Mouse (Mus musculus): ENCODE measurements at regions not wholly inside any gene's neighbourhood (a gene's known extent, or its start where the extent isn't known, plus 50 kb on each side); places are given as distances from the start of the nearest gene placed in this dataset.

DNA sequence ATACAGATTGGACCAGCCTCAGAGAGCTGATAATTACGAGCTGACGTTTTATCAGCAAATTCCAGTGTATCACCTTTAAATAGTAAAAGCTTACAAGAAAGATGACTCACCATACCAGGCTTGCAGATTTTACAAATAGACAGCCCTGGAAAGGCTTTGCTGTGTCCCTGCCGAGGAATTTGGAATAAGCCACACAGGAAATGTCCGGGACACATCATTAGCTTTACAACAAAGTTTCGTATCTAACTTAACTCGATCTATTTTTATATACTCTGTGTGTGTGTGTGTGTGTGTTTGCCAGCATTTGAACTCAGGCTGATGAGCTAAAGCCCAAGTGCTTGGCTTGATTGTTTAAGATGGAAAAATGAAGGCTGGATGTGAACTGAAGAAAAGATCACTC is 69.8 kb upstream of the Plekha5 start:
- H3K9me3 ChIP-seq (replicated peaks), result peaks cover 40% of the 10 kb centered on the region
- ATAC-seq (ENCODE audit: extremely low read depth, insufficient number of reproducible peaks, low FRiP score, poor library complexity, severe bottlenecking) (no peak), DNase-seq (ENCODE audit: low spot score) (no peak)
- no peaks in the 10 kb centered on the region for H3K36me3 ChIP-seq (replicated peaks)
- no peaks in the 10 kb centered on the region for H3K4me1 ChIP-seq (ENCODE audit: insufficient read depth, low read depth, low read length)
- H3K27me3 ChIP-seq (ENCODE audit: insufficient read depth, low read length), result no peaks in the 10 kb centered on the region
- H3K4me3 ChIP-seq (ENCODE audit: low read depth, low read length), result no peak overlapping the region
- no peak for TF ChIP-seq GATA2 (IDR thresholded peaks at IDR 0.05; ENCODE audit: borderline replicate concordance, low read depth, low read length)
- TF ChIP-seq GATA1 (IDR thresholded peaks at IDR 0.05; ENCODE audit: borderline replicate concordance, low read length), result no peak
- no peak for TF ChIP-seq TAL1 (conservative IDR thresholded peaks at IDR 0.05; ENCODE audit: low read depth, low read length)
- no peak for TF ChIP-seq CTCF (IDR thresholded peaks at IDR 0.05; ENCODE audit: low read depth, low read length)
- no peak for TF ChIP-seq POLR2AphosphoS5 (IDR thresholded peaks at IDR 0.05; ENCODE audit: insufficient replicate concordance, low read depth, low read length)

- Histone ChIP-seq H3K9me3 (replicated peaks) (peaks cover 40% of the 10 kb centered on the region), H3K4me1 (ENCODE audit: insufficient read depth, low read depth, low read length) (no peaks in the 10 kb centered on the region), H3K36me3 (replicated peaks) (no peaks in the 10 kb centered on the region), H3K27me3 (ENCODE audit: insufficient read depth, low read length) (no peaks in the 10 kb centered on the region), H3K4me3 (ENCODE audit: low read depth, low read length) (no peak overlapping the region)
- ATAC-seq (ENCODE audit: extremely low read depth, insufficient number of reproducible peaks, low FRiP score, poor library complexity, severe bottlenecking), result no peak
- no peak for DNase-seq (ENCODE audit: low spot score)
- no peak for TF ChIP-seq CTCF (IDR thresholded peaks at IDR 0.05; ENCODE audit: low read depth, low read length)
- TF ChIP-seq GATA2 (IDR thresholded peaks at IDR 0.05; ENCODE audit: borderline replicate concordance, low read depth, low read length), result no peak
- no peak for TF ChIP-seq GATA1 (IDR thresholded peaks at IDR 0.05; ENCODE audit: borderline replicate concordance, low read length)
- no peak for TF ChIP-seq POLR2AphosphoS5 (IDR thresholded peaks at IDR 0.05; ENCODE audit: insufficient replicate concordance, low read depth, low read length)
- no peak for TF ChIP-seq TAL1 (conservative IDR thresholded peaks at IDR 0.05; ENCODE audit: low read depth, low read length)
Measured at GRCm38 (mm10) chr6:140353610-140354009, 70.2 kb upstream of the Plekha5 start.

DNA sequence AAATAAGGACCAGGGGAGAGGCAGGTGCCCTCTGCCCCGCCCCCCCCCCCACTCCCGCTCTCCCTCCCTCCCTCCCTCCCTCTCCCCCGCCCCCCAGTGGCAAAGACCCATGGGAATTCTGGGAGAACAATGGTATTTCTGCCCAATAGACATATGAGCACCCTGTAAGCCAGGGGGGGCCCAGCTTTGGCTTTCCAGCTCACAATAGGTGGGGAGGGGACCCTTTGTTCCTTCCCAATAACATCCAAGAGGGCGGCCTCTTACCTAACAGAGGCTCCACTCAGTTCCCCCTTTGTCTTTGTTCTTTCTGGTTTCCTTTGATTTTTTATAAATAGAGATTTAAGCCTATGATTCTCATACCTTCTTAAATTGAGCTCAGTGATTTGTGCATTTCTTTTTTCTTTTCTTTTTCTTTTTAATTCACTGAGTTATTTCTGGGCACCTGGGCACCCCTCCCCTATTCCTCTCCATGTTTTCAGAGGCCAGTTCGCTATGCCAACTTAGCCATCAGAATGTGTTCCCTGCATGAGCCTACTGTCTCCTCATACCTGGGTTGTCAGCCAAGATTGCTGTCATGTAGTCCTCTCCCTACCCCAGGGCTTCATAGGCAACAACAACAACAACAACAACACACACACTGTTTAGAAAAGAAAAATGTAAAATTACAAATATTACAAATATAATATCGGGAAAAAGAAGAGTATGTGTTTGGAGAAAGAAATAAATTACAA is 72.3 kb upstream of the Plekha5 start:
- TF ChIP-seq POLR2AphosphoS5 (IDR thresholded peaks at IDR 0.05; ENCODE audit: insufficient replicate concordance, low read depth, low read length) (no peak), CTCF (IDR thresholded peaks at IDR 0.05; ENCODE audit: low read depth, low read length) (no peak), TAL1 (conservative IDR thresholded peaks at IDR 0.05; ENCODE audit: low read depth, low read length) (no peak), GATA1 (IDR thresholded peaks at IDR 0.05; ENCODE audit: borderline replicate concordance, low read length) (no peak), GATA2 (IDR thresholded peaks at IDR 0.05; ENCODE audit: borderline replicate concordance, low read depth, low read length) (no peak)
- H3K36me3 ChIP-seq (replicated peaks), result no peaks in the 10 kb centered on the region
- ATAC-seq (ENCODE audit: extremely low read depth, insufficient number of reproducible peaks, low FRiP score, poor library complexity, severe bottlenecking), result no peak

GRCm38 (mm10) chr6:140348578-140348977 is 75.3 kb upstream of the Plekha5 start:
- TF ChIP-seq CTCF (IDR thresholded peaks at IDR 0.05; ENCODE audit: low read depth, low read length) (no peak), POLR2AphosphoS5 (IDR thresholded peaks at IDR 0.05; ENCODE audit: insufficient replicate concordance, low read depth, low read length) (no peak), GATA2 (IDR thresholded peaks at IDR 0.05; ENCODE audit: borderline replicate concordance, low read depth, low read length) (no peak)
- H3K9me3 ChIP-seq (replicated peaks), result peaks cover 53% of the 10 kb centered on the region
- no peak for DNase-seq (ENCODE audit: low spot score)
- no peaks in the 10 kb centered on the region for H3K27me3 ChIP-seq (ENCODE audit: insufficient read depth, low read length)
- H3K4me1 ChIP-seq (ENCODE audit: insufficient read depth, low read depth, low read length), result no peaks in the 10 kb centered on the region
- no peak overlapping the region for H3K4me3 ChIP-seq (ENCODE audit: low read depth, low read length)
- H3K36me3 ChIP-seq (replicated peaks), result no peaks in the 10 kb centered on the region
- no peak for ATAC-seq (ENCODE audit: extremely low read depth, insufficient number of reproducible peaks, low FRiP score, poor library complexity, severe bottlenecking)

More for the DNA sequence above, 72.3 kb upstream of the Plekha5 start:
- Histone ChIP-seq H3K9me3 (replicated peaks) (peaks cover 51% of the 10 kb centered on the region), H3K4me1 (ENCODE audit: insufficient read depth, low read depth, low read length) (no peaks in the 10 kb centered on the region), H3K27me3 (ENCODE audit: insufficient read depth, low read length) (no peaks in the 10 kb centered on the region), H3K4me3 (ENCODE audit: low read depth, low read length) (no peak overlapping the region)
- DNase-seq (ENCODE audit: low spot score), result no peak

- H3K4me1 ChIP-seq (ENCODE audit: insufficient read depth, low read depth, low read length), result no peaks in the 10 kb centered on the region
- no peak for DNase-seq (ENCODE audit: low spot score)
- no peak overlapping the region for H3K4me3 ChIP-seq (ENCODE audit: low read depth, low read length)
- H3K27me3 ChIP-seq (ENCODE audit: insufficient read depth, low read length), result no peaks in the 10 kb centered on the region
- H3K9me3 ChIP-seq (replicated peaks), result peaks cover 55% of the 10 kb centered on the region
- no peaks in the 10 kb centered on the region for H3K36me3 ChIP-seq (replicated peaks)
- TF ChIP-seq GATA2 (IDR thresholded peaks at IDR 0.05; ENCODE audit: borderline replicate concordance, low read depth, low read length) (no peak), CTCF (IDR thresholded peaks at IDR 0.05; ENCODE audit: low read depth, low read length) (no peak), TAL1 (conservative IDR thresholded peaks at IDR 0.05; ENCODE audit: low read depth, low read length) (no peak), GATA1 (IDR thresholded peaks at IDR 0.05; ENCODE audit: borderline replicate concordance, low read length) (no peak), POLR2AphosphoS5 (IDR thresholded peaks at IDR 0.05; ENCODE audit: insufficient replicate concordance, low read depth, low read length) (no peak)
- no peak for ATAC-seq (ENCODE audit: extremely low read depth, insufficient number of reproducible peaks, low FRiP score, poor library complexity, severe bottlenecking)
Measured at GRCm38 (mm10) chr6:140346929-140347328, 76.9 kb upstream of the Plekha5 start.

DNA sequence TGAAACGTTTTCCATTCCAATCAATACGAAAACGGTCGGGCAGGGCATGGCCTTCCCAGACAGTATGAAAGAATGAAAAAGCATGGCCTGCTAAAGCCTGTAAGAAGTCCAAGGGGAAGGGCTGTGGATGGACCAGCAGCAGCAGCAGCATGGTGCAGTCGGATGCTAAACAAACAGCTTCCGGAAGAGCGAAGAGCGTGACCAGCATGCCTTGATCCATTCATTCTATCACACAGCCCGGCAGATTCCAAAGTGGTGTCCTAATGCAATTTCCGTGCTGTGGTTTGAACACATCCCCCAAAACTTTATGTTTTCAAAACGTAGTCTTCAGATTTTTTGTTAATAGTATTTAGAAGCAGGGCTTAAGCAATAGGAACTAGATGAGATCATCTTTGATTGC is 80.2 kb upstream of the Plekha5 start:
- H3K36me3 ChIP-seq (replicated peaks), result no peaks in the 10 kb centered on the region
- no peak for DNase-seq (ENCODE audit: low spot score)
- ATAC-seq (ENCODE audit: extremely low read depth, insufficient number of reproducible peaks, low FRiP score, poor library complexity, severe bottlenecking), result no peak
- no peaks in the 10 kb centered on the region for H3K27me3 ChIP-seq (ENCODE audit: insufficient read depth, low read length)
- H3K4me3 ChIP-seq (ENCODE audit: low read depth, low read length), result no peak overlapping the region
- no peaks in the 10 kb centered on the region for H3K4me1 ChIP-seq (ENCODE audit: insufficient read depth, low read depth, low read length)
- TF ChIP-seq CTCF (IDR thresholded peaks at IDR 0.05; ENCODE audit: low read depth, low read length), result no peak
- TF ChIP-seq TAL1 (conservative IDR thresholded peaks at IDR 0.05; ENCODE audit: low read depth, low read length), result no peak
- H3K9me3 ChIP-seq (replicated peaks), result peaks cover 63% of the 10 kb centered on the region

Data from G1E (cell line).